Mouse (Mus musculus) heart, embryonic 11.5 days (tissue): Measurements from ENCODE around the gene Rgs7. TPM values are rescaled to one million over a fixed set of nuclear protein-coding genes. Genes with fewer than 3 reads are reported as not detected.
A peak's percentile ranks its signal among the peaks of the same experiment; 100 is the strongest.

Experiments used
- ATAC-seq: fragments of 200-750 bp; cut with Nextera tagmentation; replicated peaks from 2 replicates; pipeline ENCODE4 v1.8.0; 2017; ENCODE audit warnings: moderate library complexity; ENCODE audit not compliant: insufficient number of reproducible peaks, low FRiP score, low TSS enrichment
- H3K27ac ChIP-seq: fragments of 300-500 bp; sonication (generic); 2 replicates; pipeline ENCODE4 v1.5.1; 2014; ENCODE audit warnings: mild to moderate bottlenecking, low read depth, low read length
- H3K27me3 ChIP-seq: fragments of 300-500 bp; sonication (generic); 2 replicates; pipeline ENCODE4 v1.6.1; 2014; ENCODE audit warnings: mild to moderate bottlenecking, low read length, mixed read lengths; ENCODE audit not compliant: control insufficient read depth, insufficient read depth
- H3K36me3 ChIP-seq: fragments of 300-500 bp; sonication (generic); 2 replicates; pipeline ENCODE4 v1.6.1; 2014; ENCODE audit warnings: mild to moderate bottlenecking, low read length, moderate library complexity, mixed read lengths; ENCODE audit not compliant: control insufficient read depth, insufficient read depth
- H3K4me1 ChIP-seq: fragments of 300-500 bp; sonication (generic); 2 replicates; pipeline ENCODE4 v1.6.1; 2014; ENCODE audit warnings: low read length; ENCODE audit not compliant: control insufficient read depth, insufficient read depth
- H3K4me2 ChIP-seq: fragments of 300-500 bp; sonication (generic); 2 replicates; pipeline ENCODE4 v1.6.1; 2014; ENCODE audit warnings: mild to moderate bottlenecking, moderate library complexity
- H3K4me3 ChIP-seq: fragments of 300-500 bp; sonication (generic); 2 replicates; pipeline ENCODE4 v1.5.1; 2014; ENCODE audit warnings: low read depth, low read length
- H3K9ac ChIP-seq: fragments of 300-500 bp; sonication (generic); 2 replicates; pipeline ENCODE4 v1.6.1; 2014; ENCODE audit warnings: mild to moderate bottlenecking, low read depth, low read length, moderate library complexity
- H3K9me3 ChIP-seq: fragments of 300-500 bp; sonication (generic); replicated peaks from 2 replicates; pipeline ENCODE4 v1.6.1; 2016; ENCODE audit warnings: low read length; ENCODE audit not compliant: control insufficient read depth
- WGBS: fragments of 180-500 bp; shearing (Covaris S2); extraction: QIAGEN DNeasy Blood & Tissue Kit; methylation state at CpG from one replicate; pipeline ENCODE4 v1.1.7; 2014; ENCODE audit not compliant: insufficient replicate concordance; 5-methylcytosine and 5-hydroxymethylcytosine counted together
- polyA plus RNA-seq: library from polyadenylated mRNA; unstranded; fragments of >200 nt; fragmentation: Nextera tagmentation; extraction: Ambion mirVana; gene quantifications from 2 replicates; pipeline ENCODE4 v1.2.1, GENCODE M21; 2014

Rgs7 gene
- polyA plus RNA-seq, 1 experiment from 2014 or later: 0.57 TPM

- no peak for ATAC-seq
These were observed 460.3 kb downstream of the Rgs7 start for GRCm38 (mm10) chr1:175032015-175032414.

GRCm38 (mm10) chr1:175028716-175029204 lies 463.5 kb downstream of the Rgs7 start:
- H3K4me1 ChIP-seq: peaks cover 3% of the 10 kb centered on the region; the same call in 1 of the 2 replicates
- no peaks in the 10 kb centered on the region for H3K9me3 ChIP-seq
- no peaks in the 10 kb centered on the region for H3K36me3 ChIP-seq
- no peak overlapping the region for H3K27ac ChIP-seq
- peak overlapping the region; percentile 19; the same call in 1 of the 2 replicates for H3K4me2 ChIP-seq
- ATAC-seq: no peak; the same call in 1 of the 2 replicates
- 12% methylated on average over 9 of the region's 9 CpGs for WGBS
- peak overlapping the region; percentile 39; the same call in 1 of the 2 replicates for H3K9ac ChIP-seq
- H3K4me3 ChIP-seq: no peak overlapping the region
- no peaks in the 10 kb centered on the region for H3K27me3 ChIP-seq

More at GRCm38 (mm10) chr1:175032015-175032414, 460.3 kb downstream of the Rgs7 start:
- H3K9me3 ChIP-seq: no peaks in the 10 kb centered on the region
- H3K27ac ChIP-seq: no peak overlapping the region
- no peak overlapping the region for H3K9ac ChIP-seq
- WGBS: 49% methylated on average over 6 of the region's 6 CpGs
- H3K36me3 ChIP-seq: no peaks in the 10 kb centered on the region
- H3K4me1 ChIP-seq: peaks cover 3% of the 10 kb centered on the region; the same call in 1 of the 2 replicates
- no peaks in the 10 kb centered on the region for H3K27me3 ChIP-seq
- H3K4me2 ChIP-seq: no peak overlapping the region
- H3K4me3 ChIP-seq: no peak overlapping the region

- H3K27ac ChIP-seq: no peak overlapping the region
- no peak overlapping the region for H3K9ac ChIP-seq
- no peaks in the 10 kb centered on the region for H3K27me3 ChIP-seq
- H3K4me2 ChIP-seq: no peak overlapping the region
- 10% methylated on average over 4 of the region's 4 CpGs for WGBS
- no peak for ATAC-seq
- H3K9me3 ChIP-seq: no peaks in the 10 kb centered on the region
- no peaks in the 10 kb centered on the region for H3K36me3 ChIP-seq
- H3K4me1 ChIP-seq: peaks cover 3% of the 10 kb centered on the region; the same call in 1 of the 2 replicates
- no peak overlapping the region for H3K4me3 ChIP-seq
These were observed 464.0 kb downstream of the Rgs7 start for GRCm38 (mm10) chr1:175028267-175028666.

GRCm38 (mm10) chr1:175025781-175026309 lies 466.5 kb downstream of the Rgs7 start:
- no peak for ATAC-seq
- Histone ChIP-seq H3K9ac (no peak overlapping the region), H3K4me2 (no peak overlapping the region), H3K36me3 (no peaks in the 10 kb centered on the region), H3K4me1 (peaks cover 3% of the 10 kb centered on the region; the same call in 1 of the 2 replicates), H3K4me3 (no peak overlapping the region), H3K27me3 (no peaks in the 10 kb centered on the region), H3K27ac (no peak overlapping the region), H3K9me3 (no peaks in the 10 kb centered on the region)
- 43% methylated on average over 7 of the region's 7 CpGs for WGBS

GRCm38 (mm10) chr1:175024136-175024535 lies 468.2 kb downstream of the Rgs7 start:
- H3K4me3 ChIP-seq: no peak overlapping the region
- H3K9ac ChIP-seq: no peak overlapping the region
- no peaks in the 10 kb centered on the region for H3K36me3 ChIP-seq
- H3K4me2 ChIP-seq: no peak overlapping the region
- no peak overlapping the region for H3K27ac ChIP-seq
- no peaks in the 10 kb centered on the region for H3K9me3 ChIP-seq
- ATAC-seq: no peak
- WGBS: 71% methylated on average over 1 of the region's 1 CpGs
- peaks cover 3% of the 10 kb centered on the region; the same call in 1 of the 2 replicates for H3K4me1 ChIP-seq
- no peaks in the 10 kb centered on the region for H3K27me3 ChIP-seq

Other genes with a start within 250 kb of the Rgs7 start
- gene Kmo, start 127.9 kb upstream of the Rgs7 start, polyA plus RNA-seq: 0.09 TPM in 1 of 2 replicates, not detected in the other
- gene Fh1, start 133.1 kb upstream of the Rgs7 start, polyA plus RNA-seq: 206 and 229 TPM in 2 replicates
- 12.5 and 15.0 TPM in 2 replicates for gene Opn3, start 200.3 kb upstream of the Rgs7 start, polyA plus RNA-seq
- gene Chml, start 200.4 kb upstream of the Rgs7 start, polyA plus RNA-seq: 6.8 and 7.4 TPM in 2 replicates
- not detected in 2 replicates for gene Wdr64, start 206.1 kb upstream of the Rgs7 start, polyA plus RNA-seq